Mouse (Mus musculus) heart, embryonic 15.5 days (tissue): ENCODE data around the gene Atp10b. TPM values are rescaled to one million over a fixed set of nuclear protein-coding genes. Genes with fewer than 3 reads are reported as not detected.
"Not testable (repeated sequence)": the region's sequence is repeated elsewhere in the genome, so short reads cannot be mapped to it uniquely, and the experiment has no call there.

Source experiments
- ATAC-seq: fragments of 200-750 bp; cut with Nextera tagmentation; replicated peaks from 2 replicates; pipeline ENCODE4 v1.8.0; 2017; ENCODE audit warnings: low read depth, moderate TSS enrichment; ENCODE audit not compliant: insufficient number of reproducible peaks, insufficient read depth, low FRiP score
- H3K27ac ChIP-seq: fragments of 300-500 bp; sonication (generic); 2 replicates; pipeline ENCODE4 v1.5.1; 2015; ENCODE audit warnings: mild to moderate bottlenecking, inconsistent platforms
- H3K27me3 ChIP-seq: fragments of 300-500 bp; sonication (generic); 2 replicates; pipeline ENCODE4 v1.6.1; 2015; ENCODE audit warnings: inconsistent platforms
- H3K36me3 ChIP-seq: fragments of 300-500 bp; sonication (generic); 2 replicates; pipeline ENCODE4 v1.6.1; 2015; ENCODE audit warnings: mild to moderate bottlenecking, inconsistent platforms
- H3K4me1 ChIP-seq: fragments of 300-500 bp; sonication (generic); replicated peaks from 2 replicates; pipeline ENCODE4 v1.6.1; 2015; ENCODE audit warnings: inconsistent platforms
- H3K4me2 ChIP-seq: fragments of 300-500 bp; sonication (generic); 2 replicates; pipeline ENCODE4 v1.6.1; 2015; ENCODE audit warnings: inconsistent platforms, mild to moderate bottlenecking, moderate library complexity
- H3K4me3 ChIP-seq: fragments of 300-500 bp; sonication (generic); 2 replicates; pipeline ENCODE4 v1.5.1; 2015; ENCODE audit warnings: mild to moderate bottlenecking, inconsistent platforms
- H3K9ac ChIP-seq: fragments of 300-500 bp; sonication (generic); 2 replicates; pipeline ENCODE4 v1.6.1; 2015; ENCODE audit warnings: mild to moderate bottlenecking, inconsistent platforms
- H3K9me3 ChIP-seq: fragments of 300-500 bp; sonication (generic); replicated peaks from 2 replicates; pipeline ENCODE4 v1.6.1; 2016; ENCODE audit warnings: inconsistent platforms
- WGBS: fragments of 180-500 bp; shearing (Covaris S2); methylation state at CpG from one replicate; pipeline ENCODE4 v1.1.7; 2015; ENCODE audit warnings: mixed read lengths; 5-methylcytosine and 5-hydroxymethylcytosine counted together
- polyA plus RNA-seq: library from polyadenylated mRNA; unstranded; fragments of >200 nt; fragmentation: Nextera tagmentation; extraction: Ambion mirVana; gene quantifications from 2 replicates; pipeline ENCODE4 v1.2.1, GENCODE M21; 2015

Gene Atp10b
- polyA plus RNA-seq = 0.22 TPM in 1 of 2 replicates, not detected in the other

DNA sequence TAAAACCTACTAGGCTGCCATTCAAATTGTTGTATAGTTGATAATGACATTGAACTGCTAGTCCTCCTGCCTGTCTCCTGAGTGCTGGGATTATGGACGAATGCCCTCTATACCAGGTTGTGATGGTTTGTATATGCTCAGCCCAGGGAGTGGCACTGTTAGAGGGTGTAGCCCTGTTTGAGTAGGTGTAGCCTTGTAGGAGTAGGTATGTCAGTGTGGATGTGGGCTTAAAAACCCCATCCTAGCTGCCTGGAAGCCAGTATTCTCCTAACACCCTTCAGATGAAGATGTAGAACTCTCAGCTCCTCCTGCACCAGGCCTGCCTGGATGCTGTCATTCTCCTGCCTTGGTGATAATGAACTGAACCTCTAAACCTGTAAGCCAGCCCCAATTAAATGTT lies at the start of gene Atp10b:
Gene Atp10b, plus strand, starts transcription at position 301 of the 400 bp plus-strand sequence.
- ATAC-seq = no peak
- WGBS = 58% methylated on average over 1 of the region's 1 CpGs
- no peaks in the 10 kb centered on the region for H3K4me1 ChIP-seq

DNA sequence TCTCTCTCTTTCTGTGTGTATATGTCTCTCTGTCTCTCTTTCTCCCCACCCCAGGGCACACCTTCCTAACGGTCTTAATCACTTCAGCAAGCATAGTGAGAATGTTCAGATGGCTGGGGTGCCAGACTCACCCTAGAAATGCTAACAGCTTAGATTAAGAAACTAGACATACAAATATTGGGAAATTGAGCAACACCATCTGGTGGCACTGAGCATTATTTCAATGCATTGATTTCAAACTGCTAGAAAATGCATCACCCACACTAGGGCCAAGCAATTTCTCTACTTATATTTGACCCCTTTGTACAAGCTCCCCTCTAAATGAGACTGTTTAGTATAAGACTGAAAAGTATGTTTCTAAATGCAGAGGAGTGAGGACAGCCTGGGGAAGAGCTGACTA lies 48.3 kb upstream of the Atp10b start:
- Histone ChIP-seq H3K4me2 (no peak overlapping the region), H3K27ac (no peak overlapping the region), H3K9ac (no peak overlapping the region), H3K4me3 (no peak overlapping the region), H3K4me1 (no peaks in the 10 kb centered on the region), H3K9me3 (no peaks in the 10 kb centered on the region), H3K27me3 (no peaks in the 10 kb centered on the region), H3K36me3 (no peaks in the 10 kb centered on the region)
- no peak for ATAC-seq
- 41% methylated on average over 1 of the region's 1 CpGs for WGBS

More for the DNA sequence above, at the start of gene Atp10b:
- H3K4me3 ChIP-seq = no peak within 1 kb of the TSS
- H3K27ac ChIP-seq = no peak within 1 kb of the TSS
- no peaks in the 10 kb centered on the region for H3K27me3 ChIP-seq
- no peak within 1 kb of the TSS for H3K9ac ChIP-seq
- H3K9me3 ChIP-seq = no peaks in the 10 kb centered on the region
- no peaks in the 10 kb centered on the region for H3K36me3 ChIP-seq
- no peak within 1 kb of the TSS for H3K4me2 ChIP-seq

DNA sequence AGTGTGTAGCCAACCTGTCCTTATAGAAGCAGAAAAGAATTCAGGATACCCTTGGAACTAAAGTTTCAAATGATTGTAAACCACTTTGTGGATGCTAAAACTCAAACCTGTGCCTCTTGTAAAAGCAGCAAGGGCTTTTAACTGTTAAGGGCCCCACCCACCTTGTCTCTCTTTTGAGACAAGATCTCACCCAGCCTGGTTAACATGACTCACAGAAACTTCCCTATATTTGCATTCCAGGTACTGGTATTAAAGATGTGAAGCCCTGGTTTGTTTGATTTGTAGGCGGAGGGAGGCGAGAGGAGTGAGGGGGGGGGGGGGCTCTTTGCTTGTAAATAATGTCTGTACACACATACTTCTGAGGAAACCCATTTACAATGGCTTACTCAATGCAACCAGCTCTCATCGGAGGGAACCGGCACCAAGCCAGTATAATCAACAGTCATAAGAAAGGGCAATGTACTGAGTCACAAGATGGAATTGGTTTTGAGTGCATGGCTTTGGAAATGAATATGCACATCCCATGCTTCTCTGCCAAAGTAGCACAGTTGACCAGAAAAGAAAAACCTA lies 23.7 kb upstream of the Atp10b start:
- Histone ChIP-seq H3K27me3 (no peaks in the 10 kb centered on the region), H3K4me1 (no peaks in the 10 kb centered on the region), H3K36me3 (no peaks in the 10 kb centered on the region), H3K27ac (no peak overlapping the region), H3K9me3 (no peaks in the 10 kb centered on the region), H3K4me3 (no peak overlapping the region), H3K4me2 (no peak overlapping the region), H3K9ac (no peak overlapping the region)
- no peak for ATAC-seq
- 82% methylated on average over 4 of the region's 4 CpGs for WGBS

DNA sequence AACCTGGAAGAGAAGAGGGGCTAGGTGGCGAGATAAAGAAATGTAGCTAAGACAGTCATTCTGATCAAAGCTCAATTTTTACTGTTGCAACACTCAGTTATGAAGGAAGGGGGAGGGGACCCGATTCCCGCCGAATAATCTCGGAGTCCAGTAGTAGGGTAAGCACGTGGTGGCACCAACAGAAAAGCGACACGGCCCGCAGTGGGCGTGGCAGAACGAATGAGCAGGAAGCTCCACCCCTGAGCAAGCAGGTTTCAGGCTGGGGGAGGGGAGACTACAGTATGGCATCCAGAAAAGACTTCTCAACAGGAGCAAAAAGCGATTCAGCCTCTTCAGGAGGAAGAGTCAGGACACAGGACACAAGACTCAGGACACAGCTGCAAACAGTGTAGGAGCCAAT lies 23.1 kb upstream of the Atp10b start:
- not testable (repeated sequence) for H3K36me3 ChIP-seq, H3K9ac ChIP-seq, ATAC-seq, H3K4me3 ChIP-seq, H3K27me3 ChIP-seq, H3K4me2 ChIP-seq, H3K4me1 ChIP-seq, H3K27ac ChIP-seq, H3K9me3 ChIP-seq
- 74% methylated on average over 12 of the region's 12 CpGs for WGBS

DNA sequence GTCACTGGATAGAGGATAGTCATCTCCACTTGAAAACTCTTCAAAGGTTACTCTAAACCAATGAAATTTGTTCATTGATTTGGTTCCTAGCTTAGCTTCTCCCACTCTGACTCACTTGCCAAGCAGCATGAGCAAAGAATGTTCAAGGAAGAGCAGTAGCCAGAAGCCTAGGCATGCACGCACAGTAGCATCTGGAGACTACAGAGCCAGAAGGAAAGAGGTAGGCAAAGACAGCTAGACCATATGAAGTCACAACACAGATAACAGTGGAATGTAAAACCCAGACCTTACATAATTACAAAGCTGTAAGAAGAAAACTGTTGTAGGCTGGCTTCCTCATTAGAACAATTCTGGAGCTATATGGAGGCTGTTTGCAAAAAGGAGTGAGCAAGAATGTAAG lies 8.4 kb upstream of the Atp10b start:
- H3K9ac ChIP-seq = no peak overlapping the region
- H3K27me3 ChIP-seq = no peaks in the 10 kb centered on the region
- whole genome bisulfite sequencing = 74% methylated on average over 1 of the region's 1 CpGs
- no peaks in the 10 kb centered on the region for H3K36me3 ChIP-seq
- H3K9me3 ChIP-seq = no peaks in the 10 kb centered on the region
- no peak overlapping the region for H3K4me3 ChIP-seq
- no peak overlapping the region for H3K27ac ChIP-seq
- no peaks in the 10 kb centered on the region for H3K4me1 ChIP-seq
- no peak for ATAC-seq
- no peak overlapping the region for H3K4me2 ChIP-seq

DNA sequence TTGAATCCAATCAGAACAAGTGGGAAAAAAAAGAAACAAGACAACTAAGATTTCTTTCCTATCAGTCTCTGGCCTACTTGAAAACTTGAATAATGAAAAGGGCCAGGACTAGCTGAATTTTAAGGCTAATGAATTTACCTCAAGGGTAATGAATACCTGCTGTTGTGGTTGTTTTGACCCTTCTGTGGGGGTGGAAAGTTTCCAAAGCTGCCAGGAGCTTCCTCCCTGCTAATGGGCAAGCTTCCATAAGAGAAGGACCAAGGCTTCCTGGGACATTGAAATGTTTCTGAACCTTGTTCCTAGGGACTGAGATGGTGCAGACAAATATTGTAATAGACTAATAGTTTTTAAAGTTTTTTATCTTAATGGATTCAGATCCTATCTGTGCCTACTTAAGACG lies 6.9 kb upstream of the Atp10b start:
- H3K9me3 ChIP-seq = no peaks in the 10 kb centered on the region
- WGBS = 76% methylated on average over 1 of the region's 1 CpGs
- no peaks in the 10 kb centered on the region for H3K4me1 ChIP-seq
- no peak overlapping the region for H3K4me2 ChIP-seq
- no peaks in the 10 kb centered on the region for H3K36me3 ChIP-seq
- no peak overlapping the region for H3K27ac ChIP-seq
- no peak for ATAC-seq
- no peak overlapping the region for H3K9ac ChIP-seq
- no peak overlapping the region for H3K4me3 ChIP-seq
- no peaks in the 10 kb centered on the region for H3K27me3 ChIP-seq

DNA sequence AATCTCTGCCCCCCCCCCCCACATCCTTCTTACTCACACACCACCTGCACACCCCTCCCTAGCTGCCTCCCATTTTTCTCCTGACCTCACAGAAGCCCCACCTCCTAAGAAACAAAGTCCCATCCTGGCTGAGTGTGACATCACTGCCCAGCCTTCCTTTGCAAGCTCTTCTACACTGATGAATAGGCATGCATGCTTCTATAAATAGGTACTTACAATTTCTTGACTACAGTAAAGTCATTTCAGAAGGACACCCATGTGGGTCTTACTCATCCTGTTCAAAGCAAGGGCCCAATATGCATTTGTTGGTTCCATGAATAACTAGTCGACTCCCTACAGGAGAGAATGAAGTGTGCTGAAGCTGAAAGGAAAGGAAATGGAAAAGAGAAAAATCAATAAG lies 5.5 kb upstream of the Atp10b start:
- no peak for ATAC-seq
- H3K27me3 ChIP-seq = no peaks in the 10 kb centered on the region
- no peak overlapping the region for H3K4me2 ChIP-seq
- no peaks in the 10 kb centered on the region for H3K4me1 ChIP-seq
- no peaks in the 10 kb centered on the region for H3K9me3 ChIP-seq
- H3K36me3 ChIP-seq = no peaks in the 10 kb centered on the region
- no peak overlapping the region for H3K4me3 ChIP-seq
- WGBS = 87% methylated on average over 1 of the region's 1 CpGs
- H3K9ac ChIP-seq = no peak overlapping the region
- no peak overlapping the region for H3K27ac ChIP-seq

DNA sequence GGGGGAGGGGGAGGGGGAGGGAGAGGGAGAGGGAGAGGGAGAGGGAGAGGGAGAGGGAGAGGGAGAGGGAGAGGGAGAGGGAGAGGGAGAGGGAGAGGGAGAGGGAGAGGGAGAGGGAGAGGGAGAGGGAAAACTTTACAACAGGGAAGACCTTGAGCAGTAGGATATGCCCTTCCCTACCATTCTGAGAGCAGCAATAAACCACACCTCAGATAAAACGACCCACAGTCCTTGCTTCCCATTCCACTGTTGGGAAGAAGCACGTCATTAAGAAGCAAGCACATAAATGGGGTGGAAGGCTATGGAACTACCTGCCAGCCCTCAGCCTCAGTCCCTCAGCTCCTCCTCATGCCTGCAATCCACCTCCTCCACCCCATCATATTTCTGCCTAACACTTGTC lies 4.8 kb upstream of the Atp10b start:
- not testable (repeated sequence) for ATAC-seq, H3K36me3 ChIP-seq, H3K9ac ChIP-seq

DNA sequence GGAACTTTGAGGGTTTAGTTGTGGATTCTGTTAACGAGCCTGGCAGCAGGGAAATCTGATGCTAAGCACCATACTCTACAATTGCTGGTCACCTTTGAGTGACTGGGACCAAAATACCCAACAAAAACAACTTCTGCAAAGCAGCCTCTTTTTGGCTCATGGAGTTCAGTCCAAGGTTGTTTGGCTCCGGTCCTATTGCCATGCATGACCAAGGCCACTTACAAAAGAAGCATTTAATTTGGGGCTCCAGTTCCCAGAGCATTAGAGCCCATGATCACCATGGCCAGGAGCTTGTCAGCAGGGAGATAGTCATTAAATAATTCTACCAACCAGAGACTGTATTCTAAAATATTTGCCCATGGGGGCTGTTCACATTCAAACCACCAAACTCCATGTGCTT lies 2.3 kb upstream of the Atp10b start:
- H3K4me3 ChIP-seq = no peak overlapping the region
- no peaks in the 10 kb centered on the region for H3K9me3 ChIP-seq
- ATAC-seq = no peak
- no peaks in the 10 kb centered on the region for H3K27me3 ChIP-seq
- H3K9ac ChIP-seq = no peak overlapping the region
- no peaks in the 10 kb centered on the region for H3K36me3 ChIP-seq
- H3K4me2 ChIP-seq = no peak overlapping the region
- H3K27ac ChIP-seq = no peak overlapping the region
- 62% methylated on average over 2 of the region's 2 CpGs for WGBS
- no peaks in the 10 kb centered on the region for H3K4me1 ChIP-seq

More for the DNA sequence above, 4.8 kb upstream of the Atp10b start:
- H3K9me3 ChIP-seq, H3K27ac ChIP-seq, H3K4me3 ChIP-seq, H3K4me2 ChIP-seq, H3K4me1 ChIP-seq, H3K27me3 ChIP-seq: not testable (repeated sequence)
- WGBS = 58% methylated on average over 2 of the region's 2 CpGs

DNA sequence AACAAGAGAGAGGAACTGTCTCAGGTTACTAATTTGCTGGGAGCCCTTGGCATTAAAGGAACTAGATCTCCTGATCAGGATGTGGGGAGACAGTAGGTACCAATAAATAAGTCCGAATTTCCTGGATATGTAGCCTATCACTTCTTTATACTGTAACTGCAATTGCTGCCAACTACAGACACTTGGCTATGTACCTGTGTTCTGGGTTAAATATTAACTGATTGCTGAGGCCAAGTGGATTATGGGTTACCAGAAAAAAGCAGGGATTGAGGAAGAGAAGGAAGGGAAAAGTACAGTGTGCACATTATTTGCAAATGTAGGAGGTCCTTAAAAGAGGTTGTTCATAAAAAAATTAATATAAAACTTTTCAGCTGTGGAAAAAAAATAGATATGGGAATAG lies 1.3 kb upstream of the Atp10b start:
- Histone ChIP-seq H3K27ac (no peak overlapping the region), H3K36me3 (no peaks in the 10 kb centered on the region), H3K4me3 (no peak overlapping the region), H3K27me3 (no peaks in the 10 kb centered on the region), H3K4me2 (no peak overlapping the region), H3K9me3 (no peaks in the 10 kb centered on the region), H3K9ac (no peak overlapping the region), H3K4me1 (no peaks in the 10 kb centered on the region)
- 65% methylated on average over 1 of the region's 1 CpGs for WGBS
- no peak for ATAC-seq

DNA sequence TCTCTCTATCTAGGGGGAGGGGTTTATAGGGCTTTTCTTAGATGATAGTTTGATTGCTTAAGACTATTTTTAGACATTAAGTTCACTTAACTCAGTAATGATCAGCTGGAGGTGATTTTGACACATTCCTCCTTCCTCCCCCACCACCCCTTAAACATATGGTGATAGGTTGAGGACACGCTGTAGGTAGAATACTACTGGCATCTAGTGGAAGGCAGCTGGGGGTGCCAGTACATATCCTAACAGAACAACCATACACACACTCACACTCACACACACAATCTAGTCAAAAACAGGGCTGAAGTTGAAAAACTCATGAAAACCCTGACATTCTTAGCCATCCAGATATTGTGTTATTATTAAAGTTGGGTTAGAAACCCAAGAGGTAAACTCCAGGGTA lies 5.3 kb downstream of the Atp10b start:
- no peaks in the 10 kb centered on the region for H3K27me3 ChIP-seq
- WGBS = 76% methylated on average over 1 of the region's 1 CpGs
- H3K4me1 ChIP-seq = no peaks in the 10 kb centered on the region
- H3K9ac ChIP-seq = no peak overlapping the region
- H3K27ac ChIP-seq = no peak overlapping the region
- no peak overlapping the region for H3K4me2 ChIP-seq
- H3K36me3 ChIP-seq = no peaks in the 10 kb centered on the region
- no peak overlapping the region for H3K4me3 ChIP-seq
- no peak for ATAC-seq
- H3K9me3 ChIP-seq = no peaks in the 10 kb centered on the region

DNA sequence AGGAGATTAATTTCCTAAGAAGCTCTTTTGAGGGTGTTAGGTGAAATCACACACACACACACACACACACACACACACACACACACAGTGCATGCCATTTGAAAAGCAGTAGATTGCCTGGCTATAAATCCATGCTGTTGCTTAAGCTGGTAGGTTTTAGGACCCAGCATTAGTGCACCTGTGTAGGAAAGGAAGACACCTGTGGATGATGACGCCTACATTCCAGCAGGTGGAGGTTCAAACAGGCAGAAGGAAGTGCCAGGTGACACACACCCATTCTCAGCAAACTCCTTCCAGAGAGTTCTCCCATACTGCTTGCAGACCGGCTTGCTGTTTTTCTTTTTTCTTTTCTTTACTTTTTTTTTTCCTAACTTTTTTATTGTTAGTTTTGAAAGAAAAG lies 5.7 kb downstream of the Atp10b start:
- Histone ChIP-seq H3K9ac (no peak overlapping the region), H3K27ac (no peak overlapping the region), H3K36me3 (no peaks in the 10 kb centered on the region), H3K9me3 (no peaks in the 10 kb centered on the region), H3K27me3 (no peaks in the 10 kb centered on the region), H3K4me1 (no peaks in the 10 kb centered on the region), H3K4me3 (no peak overlapping the region), H3K4me2 (no peak overlapping the region)
- 64% methylated on average over 2 of the region's 2 CpGs for WGBS
- ATAC-seq = no peak
